Mouse (Mus musculus) heart, postnatal 10 days (tissue): Measurements from ENCODE around the gene Cdk14. TPM values are rescaled to one million over a fixed set of nuclear protein-coding genes. Genes with fewer than 3 reads are reported as not detected.

Source experiments
- DNase-seq, 2 experiments: peaks; one replicate each; pipeline ENCODE4 v3.0.0; 2021
- intact Hi-C: fragments of 180-260 bp; cut with DNase I; formaldehyde crosslinking; loops from one replicate; pipeline ENCODE4 v1.15.1; 2025
- total RNA-seq, 2 experiments: library from RNA; stranded (reverse); gene quantifications; 2 replicates each; pipeline ENCODE4 v1.2.3; 2021

Gene Cdk14
- total RNA-seq, 2 experiments from 2014 or later: 20.1 to 22.2 TPM

DNA sequence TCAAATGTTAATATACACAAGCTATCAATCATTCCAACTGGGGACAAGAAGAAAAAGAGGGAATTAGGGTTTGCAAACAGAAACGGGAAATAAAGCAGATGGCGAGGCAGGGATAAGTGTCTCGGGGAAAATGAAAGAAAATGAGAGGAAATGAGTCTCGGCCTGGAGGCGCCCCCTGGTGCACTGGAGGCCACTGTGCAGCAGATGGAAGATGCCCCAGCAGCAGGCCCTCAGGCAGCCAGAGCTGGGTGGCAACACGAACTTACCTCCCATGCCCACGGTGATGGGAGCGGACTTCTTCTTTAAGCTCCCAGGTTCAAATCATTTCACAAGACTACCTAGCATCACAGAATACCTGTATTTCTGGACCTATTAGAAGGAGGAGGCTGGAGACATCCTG is 97.4 kb downstream of the Cdk14 start:
- DNase-seq: no peak
- intact Hi-C loops: no loop called here

GRCm38 (mm10) chr5:5320506-5321181 is 99.5 kb downstream of the Cdk14 start:
- peak; percentile 28 to 40 for DNase-seq
- intact Hi-C loops: no loop called here

DNA sequence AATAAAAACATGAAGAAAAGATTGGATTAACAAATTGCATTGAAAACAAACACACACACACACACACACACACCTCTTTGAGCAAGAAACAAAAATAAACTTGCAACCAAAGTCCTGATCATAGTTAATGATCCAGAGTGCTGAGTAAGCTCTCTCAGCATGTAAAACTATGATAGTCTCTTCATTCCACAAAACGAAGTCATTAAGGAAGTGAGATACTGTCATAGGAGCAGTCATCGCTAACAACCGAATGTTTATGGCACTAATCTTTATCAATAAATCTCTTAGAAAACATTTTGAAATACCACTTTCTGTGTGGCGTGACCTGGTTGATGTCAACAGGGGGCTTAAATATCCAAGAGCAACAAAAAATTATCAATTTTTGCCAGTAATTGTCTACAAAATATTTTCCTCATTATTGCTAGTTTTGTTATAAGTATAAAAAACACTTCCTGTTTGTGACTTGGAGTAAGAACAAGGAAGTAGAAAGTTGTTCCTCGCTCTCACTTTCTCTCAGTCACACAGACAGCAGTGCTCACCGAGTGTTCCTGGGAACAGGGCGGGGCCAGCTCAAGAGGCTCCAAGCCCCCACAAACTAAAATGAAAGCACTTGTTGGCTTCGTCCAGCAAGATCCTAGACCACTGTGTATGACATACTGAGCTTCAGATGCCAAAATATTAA is 100.1 kb downstream of the Cdk14 start:
- DNase-seq: peak; percentile 14 to 20
- intact Hi-C loops: no loop called here

DNA sequence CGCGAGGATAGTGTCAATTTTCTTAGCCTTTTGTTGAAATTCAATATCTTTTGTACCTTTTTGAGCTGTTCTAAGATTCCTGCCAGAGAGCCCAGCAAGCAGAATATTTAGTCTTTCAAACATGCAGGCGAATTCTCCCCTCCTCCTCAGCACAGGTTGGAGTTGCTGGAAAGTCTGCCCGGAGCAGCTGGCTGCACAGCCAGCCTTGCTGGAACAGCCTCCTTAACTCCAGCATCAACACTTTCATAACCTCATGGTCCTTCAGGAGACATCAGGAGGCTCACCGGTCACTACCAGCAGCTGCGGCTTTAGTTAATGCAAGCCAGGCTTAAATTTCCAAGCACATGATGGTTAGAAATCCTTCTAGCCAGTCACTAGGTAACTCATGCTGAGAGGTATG is 105.8 kb downstream of the Cdk14 start:
- intact Hi-C loops: no loop called here

DNA sequence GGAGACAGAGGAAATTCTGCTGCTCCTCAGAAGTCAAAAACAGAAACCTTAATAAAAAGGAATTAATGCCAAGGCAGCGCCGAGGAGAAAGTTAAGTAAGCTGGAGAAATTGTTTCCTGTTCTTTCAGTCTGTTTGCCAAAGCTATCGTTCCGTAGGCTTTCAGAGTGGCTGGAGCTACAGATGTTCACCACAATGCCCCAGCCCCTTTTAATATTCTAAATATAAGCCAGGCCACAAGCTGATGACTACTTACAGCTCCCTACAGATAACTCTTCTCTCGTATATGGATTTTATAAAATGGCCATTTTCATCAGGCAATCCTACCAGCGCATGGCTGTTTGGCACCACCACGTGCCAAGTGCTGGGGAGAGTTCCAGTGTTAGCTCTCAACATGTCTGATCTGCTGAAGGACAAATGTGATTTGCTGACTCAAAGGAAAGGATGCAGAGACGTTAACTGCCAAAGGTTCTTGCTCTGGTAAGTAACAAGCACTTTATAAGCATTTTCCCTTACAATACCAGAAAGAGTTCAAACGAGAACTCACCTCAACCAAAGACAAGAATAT is 106.8 kb downstream of the Cdk14 start:
- DNase-seq: peak; percentile 31 to 43
- intact Hi-C loops: no loop called here

More for the DNA sequence above, 105.8 kb downstream of the Cdk14 start:
- no peak for DNase-seq

- intact Hi-C loops: no loop called here
- DNase-seq: no peak
These were observed 114.8 kb downstream of the Cdk14 start for GRCm38 (mm10) chr5:5305286-5305685.

GRCm38 (mm10) chr5:5303102-5303670 is 116.9 kb downstream of the Cdk14 start:
- intact Hi-C loops: no loop called here
- no peak for DNase-seq

- DNase-seq: no peak
- intact Hi-C loops: no loop called here
These were observed 118.5 kb downstream of the Cdk14 start for GRCm38 (mm10) chr5:5301571-5302079.

DNA sequence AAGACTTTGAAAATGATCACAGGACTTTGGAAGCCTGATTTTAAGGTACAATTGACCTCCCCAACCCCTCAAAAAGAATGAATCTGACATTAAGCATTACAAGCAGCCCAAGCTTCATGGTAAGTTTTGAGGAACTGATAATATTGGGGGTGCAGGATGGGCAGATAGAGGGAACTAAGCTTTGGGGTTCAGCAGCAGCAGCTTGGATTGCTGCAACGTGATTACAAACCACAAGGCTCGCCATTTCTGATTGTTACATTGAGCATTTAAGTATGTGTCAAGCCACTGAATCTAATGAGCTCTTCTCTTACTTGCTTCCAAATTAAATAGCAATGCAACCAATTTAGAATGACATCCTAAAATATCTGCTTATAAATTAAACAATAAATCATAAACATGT is 119.1 kb downstream of the Cdk14 start:
- intact Hi-C loops: no loop called here
- DNase-seq: no peak

DNA sequence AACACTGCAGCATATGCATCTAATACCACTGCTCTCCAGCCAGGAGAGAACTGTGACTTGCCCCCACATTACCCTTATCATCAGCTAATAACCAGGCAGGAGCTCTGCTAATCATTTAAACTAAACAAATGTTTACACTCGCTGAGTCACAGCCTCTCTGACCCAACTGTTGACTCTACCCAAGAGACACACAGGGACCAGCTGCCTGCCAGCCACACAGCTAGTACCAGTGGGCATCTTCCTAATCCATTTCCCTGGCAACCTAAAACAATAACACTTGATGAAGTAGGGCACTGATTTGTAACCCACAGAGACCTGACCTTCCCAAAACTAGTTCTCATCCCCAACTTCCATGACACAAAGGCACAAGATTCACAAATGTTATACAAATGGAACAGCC is 119.8 kb downstream of the Cdk14 start:
- no peak for DNase-seq
- intact Hi-C loops: no loop called here

- intact Hi-C loops: no loop called here
- no peak for DNase-seq
These were observed 122.9 kb downstream of the Cdk14 start for GRCm38 (mm10) chr5:5297222-5297621.

DNA sequence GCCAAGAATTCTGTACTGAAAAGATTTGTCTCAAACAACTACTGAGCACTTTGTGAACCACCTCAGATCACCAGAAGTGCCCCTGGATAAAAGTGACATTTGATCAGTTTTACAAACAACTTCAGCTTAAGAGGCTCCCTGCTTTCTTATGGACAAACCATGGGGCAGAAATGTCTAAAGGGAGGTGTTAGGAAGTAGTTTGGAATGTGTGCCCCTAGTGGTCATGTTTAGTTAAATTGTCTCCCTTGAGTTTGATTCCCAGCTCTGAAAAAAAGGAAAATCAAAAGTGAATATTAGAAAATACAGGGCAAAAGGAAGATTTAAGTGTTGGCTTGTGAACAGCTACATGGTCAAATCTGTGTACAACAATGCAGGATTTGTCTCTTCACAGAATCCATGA is 123.3 kb downstream of the Cdk14 start:
- intact Hi-C loops: no loop called here
- no peak for DNase-seq

DNA sequence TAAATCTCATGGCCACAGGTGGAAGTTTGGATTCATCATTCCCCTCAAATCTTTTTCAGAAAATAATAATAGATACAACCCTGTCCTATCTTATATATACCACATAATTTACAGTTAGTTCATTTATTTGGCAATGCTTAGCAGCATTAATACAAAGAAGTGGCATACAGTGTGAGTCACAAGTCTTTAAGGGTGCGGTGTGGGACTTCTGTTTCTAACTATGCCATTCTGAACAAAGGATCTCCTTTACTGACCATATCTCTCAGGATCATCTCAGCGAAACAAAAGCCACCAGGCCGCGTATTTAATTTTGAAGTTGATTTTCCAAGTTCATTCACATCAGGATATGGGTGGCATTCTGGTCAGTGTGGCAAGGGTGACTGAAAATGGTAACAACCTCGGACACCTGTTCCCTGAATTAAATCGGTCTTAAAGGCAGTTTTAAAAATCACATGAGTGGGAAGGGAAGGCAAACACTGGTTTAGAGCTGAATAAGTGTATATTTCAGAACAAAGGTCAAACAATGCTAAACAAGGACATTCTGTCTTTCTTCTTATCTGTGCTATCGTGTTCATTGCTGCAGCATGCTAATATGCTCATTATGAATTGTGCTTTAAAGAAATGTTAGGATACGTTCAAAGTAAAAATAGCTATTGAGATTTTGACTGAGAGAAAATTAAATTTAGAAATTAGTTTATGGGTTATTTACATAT is 127.1 kb downstream of the Cdk14 start:
- intact Hi-C loops: no loop called here

DNA sequence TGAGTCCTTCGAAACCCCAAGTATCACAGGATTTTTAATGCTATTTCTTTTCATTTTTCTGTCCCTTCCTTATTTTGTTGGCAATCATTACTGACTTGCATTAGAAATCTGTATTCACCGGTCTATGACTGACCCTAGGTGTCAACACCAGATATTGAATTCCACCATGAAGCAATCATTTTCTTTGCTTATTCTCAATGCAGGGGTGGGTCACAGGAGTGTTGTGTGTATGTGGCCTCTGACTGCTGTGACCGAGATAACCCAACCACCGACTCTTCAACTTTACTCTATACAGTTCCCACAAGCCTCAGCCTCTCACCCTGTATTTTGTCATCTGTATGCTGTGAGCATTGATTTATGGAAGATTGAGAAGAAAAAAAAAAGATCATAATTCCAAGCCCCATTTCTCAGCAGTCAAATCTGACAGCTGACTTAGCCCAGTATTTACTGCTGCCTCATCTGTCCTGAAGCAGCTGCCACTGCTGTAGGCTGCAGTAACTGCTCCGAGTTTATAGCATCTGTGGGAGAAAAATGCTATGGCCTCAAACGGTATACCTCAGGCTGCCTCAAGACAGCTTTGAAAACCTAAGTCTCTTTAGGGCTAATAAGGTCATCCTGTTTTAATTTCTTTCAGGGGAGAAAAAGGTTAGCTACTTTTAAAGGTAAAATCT is 128.7 kb downstream of the Cdk14 start:
- intact Hi-C loops: no loop called here
- DNase-seq: no peak

More for the DNA sequence above, 127.1 kb downstream of the Cdk14 start:
- no peak for DNase-seq

- intact Hi-C loops: no loop called here
- no peak for DNase-seq
These were observed 129.4 kb downstream of the Cdk14 start for GRCm38 (mm10) chr5:5290714-5291113.

DNA sequence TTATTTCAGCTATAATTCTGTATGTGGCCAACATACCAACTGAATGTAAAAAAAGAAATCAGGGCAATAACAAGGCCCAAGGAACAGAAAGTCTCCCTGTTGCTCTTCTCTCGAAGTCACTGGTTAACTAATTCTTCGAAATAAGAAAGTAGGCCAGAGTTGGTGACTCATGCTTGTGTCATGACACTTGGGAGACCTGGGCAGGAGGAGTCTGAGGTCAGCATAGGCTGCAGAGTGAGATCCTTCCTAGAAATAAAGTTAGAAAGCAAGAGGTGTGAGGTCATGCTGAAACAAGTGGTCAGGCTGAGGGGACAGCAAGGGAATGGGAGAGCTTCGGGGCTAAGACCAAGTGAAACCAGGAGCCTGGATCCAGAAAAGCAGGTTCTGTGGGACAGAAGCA is 134.2 kb downstream of the Cdk14 start:
- no peak for DNase-seq
- intact Hi-C loops: no loop called here

- intact Hi-C loops: no loop called here
- DNase-seq: no peak
These were observed 135.6 kb downstream of the Cdk14 start for GRCm38 (mm10) chr5:5284531-5284930.

DNA sequence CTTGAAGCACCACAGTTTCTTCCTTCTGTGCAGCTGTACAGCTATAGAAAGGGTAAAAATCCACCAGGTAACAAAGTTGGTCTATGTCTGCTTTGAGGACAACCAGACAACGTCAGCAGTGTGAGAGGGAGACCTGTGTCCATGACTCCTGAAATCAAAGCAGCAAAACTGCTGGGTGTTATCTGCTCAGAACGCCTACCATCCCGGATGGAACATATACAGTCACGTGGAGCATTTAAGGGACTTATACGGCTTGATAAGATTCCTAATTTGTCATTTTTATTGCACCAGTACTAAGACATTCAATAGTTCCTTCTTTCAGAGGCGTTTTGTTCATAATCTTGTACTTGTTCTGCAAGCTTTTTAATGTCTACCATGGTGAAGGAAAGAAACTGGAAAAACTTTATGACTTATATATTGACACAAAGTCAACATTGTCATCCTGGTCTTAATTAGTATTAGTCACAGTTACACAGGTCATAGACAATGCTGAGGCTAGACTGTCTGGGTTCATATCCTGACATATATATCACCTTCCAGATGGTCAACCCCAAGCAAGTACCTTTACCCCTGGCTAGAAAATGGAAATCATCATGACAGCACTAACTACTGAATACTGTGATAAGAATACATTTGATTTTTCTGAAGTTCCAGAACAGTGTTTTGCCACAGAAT is 136.2 kb downstream of the Cdk14 start:
- intact Hi-C loops: no loop called here
- DNase-seq: no peak

DNA sequence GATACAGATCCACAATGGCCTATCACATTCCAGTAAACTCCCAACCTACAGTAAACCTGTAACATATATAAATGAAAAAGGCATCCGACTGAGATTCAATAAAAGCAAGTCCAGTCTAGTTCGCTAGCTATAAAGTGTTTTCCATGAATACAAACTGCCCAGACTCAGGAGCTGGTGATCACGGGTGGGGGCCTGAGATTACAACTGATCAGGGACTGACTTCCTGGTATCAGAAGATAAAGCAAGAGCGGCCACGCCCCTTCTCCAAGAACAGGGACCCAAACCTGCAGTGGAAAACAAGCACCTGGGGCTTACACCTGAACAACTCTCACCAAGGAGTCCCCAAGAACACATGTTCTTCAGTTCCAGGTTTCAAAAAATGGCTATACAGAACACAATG is 137.7 kb downstream of the Cdk14 start:
- intact Hi-C loops: no loop called here
- DNase-seq: no peak

DNA sequence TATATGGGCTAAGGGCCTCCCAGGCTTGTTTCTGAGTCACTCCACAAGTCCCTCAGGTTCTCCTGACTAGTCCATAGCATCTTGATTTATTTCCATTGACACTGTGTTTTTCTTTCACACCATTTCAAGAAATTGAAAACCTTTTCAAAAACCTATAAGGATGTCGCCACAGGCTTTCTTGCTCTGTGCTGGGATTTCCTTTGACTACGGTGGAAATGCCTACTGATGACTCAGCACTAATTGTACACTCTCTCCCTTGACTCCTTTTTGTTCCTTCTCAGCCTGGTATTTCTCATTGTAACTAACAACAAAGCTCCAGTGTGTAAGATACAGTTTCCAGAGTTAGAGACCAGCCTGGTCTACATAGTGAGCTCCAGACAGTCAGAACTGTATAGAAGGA is 144.8 kb downstream of the Cdk14 start:
- intact Hi-C loops: no loop called here
- DNase-seq: no peak
